Mouse (Mus musculus): ENCODE results near the gene Mtmr12. TPM values are rescaled to one million over a fixed set of nuclear protein-coding genes. Genes with fewer than 3 reads are reported as not detected.
A peak's percentile ranks its signal among the peaks of the same experiment; 100 is the strongest.

Mtmr12 gene
- polyA plus RNA-seq, 1 experiment from 2014 or later: 15.5 TPM

DNA sequence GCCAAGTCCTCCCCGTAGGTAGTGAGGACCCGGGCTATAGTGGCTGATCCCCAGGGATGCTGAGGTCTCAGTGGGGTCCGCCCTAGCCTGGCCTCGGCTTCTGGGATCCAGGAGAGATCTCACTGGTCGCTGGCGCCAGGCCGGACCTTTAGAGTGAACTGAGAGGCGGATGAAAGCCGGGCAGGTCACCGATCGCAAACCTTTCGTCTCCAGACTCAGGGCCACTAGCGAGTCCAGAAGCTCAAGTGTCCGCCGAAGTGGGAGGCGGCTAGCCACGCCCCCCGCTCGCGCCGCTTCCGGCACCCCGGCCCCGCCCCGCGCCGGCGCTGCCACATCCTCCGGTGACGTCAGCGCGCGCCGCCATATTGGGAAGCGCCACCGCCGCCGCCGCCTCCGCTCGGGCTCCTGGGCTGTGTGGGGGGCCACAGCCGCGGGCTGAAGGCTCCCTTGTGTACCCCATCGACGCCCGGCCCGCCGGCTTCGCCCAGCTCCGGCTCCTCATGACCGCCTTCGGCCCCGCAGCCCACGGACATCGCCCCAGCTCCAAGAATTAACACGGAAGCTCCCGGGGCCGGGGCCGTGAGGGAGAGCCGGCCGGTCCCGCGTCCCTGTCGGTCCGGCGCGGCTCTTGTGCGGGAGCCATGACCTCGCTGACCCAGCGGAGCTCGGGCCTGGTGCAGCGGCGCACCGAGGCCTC, 116.4 kb downstream of the Mtmr12 start, which contains the start of gene Golph3:
TSS of gene Golph3 (plus strand) at position 360 of the 697 bp plus-strand sequence.
- DNase-seq (ENCODE audit: low spot score) (peak; percentile 97), ATAC-seq (ENCODE audit: low read depth) (peak; percentile 95)
- Histone ChIP-seq H3K4me3 (ENCODE audit: low read depth, low read length) (peak within 1 kb of the TSS; percentile 100), H3K36me3 (ENCODE audit: control insufficient read depth, insufficient read depth, low read length) (0 out of 2 replicates have a peak, but pooled peaks cover 8% of the 10 kb centered on the region), H3K4me2 (ENCODE audit: low read depth, low read length) (peak within 1 kb of the TSS; percentile 82), H3K9me3 (ENCODE audit: control insufficient read depth, low read length) (no peaks in the 10 kb centered on the region), H3K27me3 (replicated peaks; ENCODE audit: control insufficient read depth, insufficient read depth, low read length) (0 out of 2 replicates have a peak, but pooled peaks cover 3% of the 10 kb centered on the region), H3K9ac (ENCODE audit: low read depth, low read length) (peak within 1 kb of the TSS; percentile 99), H3K4me1 (ENCODE audit: control insufficient read depth, insufficient read depth, low read length) (peaks cover 25% of the 10 kb centered on the region), H3K27ac (replicated peaks; ENCODE audit: low read depth, low read length) (peak within 1 kb of the TSS; percentile 95)
- under 1% methylated on average over 43 of the region's 74 CpGs for WGBS

DNA sequence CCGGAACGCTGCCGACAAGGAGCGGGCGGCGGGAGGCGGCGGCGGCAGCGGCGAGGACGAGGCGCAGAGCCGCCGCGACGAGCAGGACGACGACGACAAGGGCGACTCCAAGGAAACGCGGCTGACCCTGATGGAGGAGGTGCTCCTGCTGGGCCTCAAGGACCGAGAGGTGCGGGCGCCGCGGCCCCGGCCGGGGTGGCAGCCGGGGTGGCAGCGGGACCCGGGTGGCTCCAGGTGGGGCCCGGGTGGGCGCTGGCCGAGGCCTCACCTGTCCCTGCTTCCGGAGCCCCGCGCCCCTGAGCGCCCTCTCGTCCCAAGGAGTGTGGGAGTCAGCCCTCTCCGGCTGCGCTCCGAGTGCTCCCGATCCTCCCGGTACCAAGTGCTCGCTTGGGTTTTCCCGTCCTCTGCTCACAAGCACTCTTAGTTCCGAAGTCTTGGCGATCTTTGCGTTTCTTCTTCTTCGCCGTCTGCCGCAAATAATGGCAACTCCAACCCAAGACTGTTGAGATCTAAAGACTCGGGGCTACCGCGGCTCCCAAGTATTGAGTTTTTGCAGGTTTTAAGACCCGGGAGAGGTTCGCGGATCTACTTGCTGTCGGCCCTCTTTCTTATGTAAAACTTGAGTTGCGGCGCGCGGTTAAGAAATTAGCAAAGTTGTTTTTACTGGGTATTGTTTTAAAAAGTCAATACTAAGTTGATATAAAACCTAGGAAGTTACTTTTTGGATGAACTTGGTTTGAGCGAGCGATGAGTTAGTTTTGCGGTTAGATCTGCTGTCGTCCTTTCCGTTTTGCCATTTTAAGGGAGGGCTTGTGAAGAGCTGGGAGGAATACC, 117.2 kb downstream of the Mtmr12 start, which contains the start of gene 1810049J17Rik:
TSS of gene 1810049J17Rik (minus strand) at position 112 of the 834 bp plus-strand sequence.
- DNase-seq (ENCODE audit: low spot score) (peak; percentile 43), ATAC-seq (ENCODE audit: low read depth) (peak; percentile 42)
- peak within 1 kb of the TSS; percentile 95 for H3K27ac ChIP-seq (replicated peaks; ENCODE audit: low read depth, low read length)
- H3K36me3 ChIP-seq (ENCODE audit: control insufficient read depth, insufficient read depth, low read length): 0 out of 2 replicates have a peak, but pooled peaks cover 8% of the 10 kb centered on the region
- under 1% methylated on average over 48 of the region's 70 CpGs for WGBS
- peaks cover 27% of the 10 kb centered on the region for H3K4me1 ChIP-seq (ENCODE audit: control insufficient read depth, insufficient read depth, low read length)
- peak within 1 kb of the TSS; percentile 99 for H3K9ac ChIP-seq (ENCODE audit: low read depth, low read length)
- no peaks in the 10 kb centered on the region for H3K9me3 ChIP-seq (ENCODE audit: control insufficient read depth, low read length)
- H3K4me3 ChIP-seq (ENCODE audit: low read depth, low read length): peak within 1 kb of the TSS; percentile 100
- H3K4me2 ChIP-seq (ENCODE audit: low read depth, low read length): peak within 1 kb of the TSS; percentile 82
- H3K27me3 ChIP-seq (replicated peaks; ENCODE audit: control insufficient read depth, insufficient read depth, low read length): 0 out of 2 replicates have a peak, but pooled peaks cover 3% of the 10 kb centered on the region

- Histone ChIP-seq H3K9ac (ENCODE audit: low read depth, low read length) (peak overlapping the region; percentile 99), H3K9me3 (ENCODE audit: control insufficient read depth, low read length) (no peaks in the 10 kb centered on the region), H3K4me3 (ENCODE audit: low read depth, low read length) (peak overlapping the region; percentile 100), H3K4me1 (ENCODE audit: control insufficient read depth, insufficient read depth, low read length) (peaks cover 31% of the 10 kb centered on the region), H3K36me3 (ENCODE audit: control insufficient read depth, insufficient read depth, low read length) (0 out of 2 replicates have a peak, but pooled peaks cover 8% of the 10 kb centered on the region), H3K27me3 (replicated peaks; ENCODE audit: control insufficient read depth, insufficient read depth, low read length) (0 out of 2 replicates have a peak, but pooled peaks cover 3% of the 10 kb centered on the region), H3K27ac (replicated peaks; ENCODE audit: low read depth, low read length) (peak overlapping the region; percentile 95; the same call in 1 of the 2 replicates), H3K4me2 (ENCODE audit: low read depth, low read length) (peak overlapping the region; percentile 82)
- 8% methylated on average over 9 of the region's 9 CpGs for whole genome bisulfite sequencing
- no peak for ATAC-seq (ENCODE audit: low read depth)
- DNase-seq (ENCODE audit: low spot score): peak; percentile 38
Observed at GRCm38 (mm10) chr15:12322676-12323402, 118.0 kb downstream of the Mtmr12 start.

MicroRNA genes within 50 kb of the gene (microRNA counts, 519-probe panel; counts per million panel counts)
- microRNA mmu-miR-1898: 1,933 counts per million, percentile 16 among the panel's probes with 10 or more counts

Small RNA genes within 50 kb of the gene (microRNA-seq; reads per million reads assigned to microRNA genes)
- not detected for gene Mir1898 (ENCODE audit: borderline number of aligned reads)

Other genes starting within 250 kb of the Mtmr12 start
- gene Sub1, start 208.0 kb upstream of the Mtmr12 start, polyA plus RNA-seq (2014; fragmentation: Nextera tagmentation; extraction: Ambion mirVana): 668 and 685 TPM in 2 replicates
- gene Zfr, start 87.2 kb upstream of the Mtmr12 start, polyA plus RNA-seq (2014; fragmentation: Nextera tagmentation; extraction: Ambion mirVana): 138 and 161 TPM in 2 replicates
- 115 and 118 TPM in 2 replicates for gene Golph3, start 116.4 kb downstream of the Mtmr12 start, polyA plus RNA-seq (2014; fragmentation: Nextera tagmentation; extraction: Ambion mirVana)
- 2.1 and 2.9 TPM in 2 replicates for gene 1810049J17Rik, start 116.9 kb downstream of the Mtmr12 start, polyA plus RNA-seq (2014; fragmentation: Nextera tagmentation; extraction: Ambion mirVana)

Measured in embryonic facial prominence, embryonic 14.5 days (tissue).